Mouse (Mus musculus) kidney, embryonic 15.5 days (tissue): ENCODE measurements around the gene Gm8068. TPM values are rescaled to one million over a fixed set of nuclear protein-coding genes. Genes with fewer than 3 reads are reported as not detected.
"Not testable (repeated sequence)": the region's sequence is repeated elsewhere in the genome, so short reads cannot be mapped to it uniquely, and the experiment has no call there.

ENCODE experiments used
- ATAC-seq: fragments of 200-750 bp; cut with Nextera tagmentation; replicated peaks from 2 replicates; pipeline ENCODE4 v1.8.0; 2017; ENCODE audit warnings: moderate TSS enrichment; ENCODE audit not compliant: low FRiP score
- H3K27ac ChIP-seq: fragments of 300-500 bp; sonication (generic); 2 replicates; pipeline ENCODE4 v1.5.1; 2015; ENCODE audit warnings: mild to moderate bottlenecking, inconsistent platforms
- H3K27me3 ChIP-seq: fragments of 300-500 bp; sonication (generic); 2 replicates; pipeline ENCODE4 v1.6.1; 2015; ENCODE audit warnings: inconsistent platforms
- H3K36me3 ChIP-seq: fragments of 300-500 bp; sonication (generic); 2 replicates; pipeline ENCODE4 v1.6.1; 2015; ENCODE audit warnings: inconsistent platforms
- H3K4me1 ChIP-seq: fragments of 300-500 bp; sonication (generic); 2 replicates; pipeline ENCODE4 v1.6.1; 2015; ENCODE audit warnings: inconsistent platforms
- H3K4me2 ChIP-seq: fragments of 300-500 bp; sonication (generic); 2 replicates; pipeline ENCODE4 v1.6.1; 2015; ENCODE audit warnings: moderate library complexity, mild to moderate bottlenecking, inconsistent platforms
- H3K4me3 ChIP-seq: fragments of 300-500 bp; sonication (generic); replicated peaks from 2 replicates; pipeline ENCODE4 v1.5.1; 2015; ENCODE audit warnings: mild to moderate bottlenecking, inconsistent platforms
- H3K9ac ChIP-seq: fragments of 300-500 bp; sonication (generic); 2 replicates; pipeline ENCODE4 v1.6.1; 2015; ENCODE audit warnings: mild to moderate bottlenecking, inconsistent platforms
- H3K9me3 ChIP-seq: fragments of 300-500 bp; sonication (generic); replicated peaks from 2 replicates; pipeline ENCODE4 v1.6.1; 2016; ENCODE audit warnings: inconsistent platforms
- WGBS: fragments of 180-500 bp; shearing (Covaris S2); methylation state at CpG from one replicate; pipeline ENCODE4 v1.1.7; 2015; ENCODE audit warnings: mixed read lengths; 5-methylcytosine and 5-hydroxymethylcytosine counted together
- polyA plus RNA-seq: library from polyadenylated mRNA; unstranded; fragments of >200 nt; fragmentation: Nextera tagmentation; extraction: Ambion mirVana; gene quantifications from 2 replicates; pipeline ENCODE4 v1.2.1, GENCODE M21; 2015

The Gm8068 gene
- polyA plus RNA-seq, result not detected in 2 replicates

DNA sequence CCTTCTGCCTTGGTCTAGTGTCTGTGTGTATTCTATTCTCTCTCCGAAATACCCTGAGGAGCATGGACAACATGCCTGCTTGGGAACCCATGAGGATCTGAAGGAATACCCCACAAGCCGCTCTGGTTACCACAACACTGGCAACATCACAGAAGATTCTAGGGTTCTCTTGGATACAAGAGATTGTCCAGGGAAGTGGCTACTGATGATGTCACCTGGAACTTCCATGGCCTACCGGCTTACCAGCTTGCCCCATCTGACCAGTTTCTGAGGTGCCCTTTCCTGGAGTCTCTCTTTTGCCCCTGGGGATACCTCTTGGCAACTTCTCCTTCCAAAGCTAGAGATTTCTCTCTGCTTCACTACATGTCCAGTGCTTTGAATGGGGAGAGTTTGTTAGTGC lies at the start of gene Gm8068:
Gene Gm8068, minus strand, starts transcription at position 101 of the 400 bp plus-strand sequence.
- not testable (repeated sequence) for H3K4me2 ChIP-seq, H3K36me3 ChIP-seq, H3K4me1 ChIP-seq, ATAC-seq, H3K27me3 ChIP-seq, H3K9me3 ChIP-seq, H3K4me3 ChIP-seq, H3K9ac ChIP-seq, H3K27ac ChIP-seq
- no CpG with 5 or more reads among the region's 3 CpGs for WGBS

DNA sequence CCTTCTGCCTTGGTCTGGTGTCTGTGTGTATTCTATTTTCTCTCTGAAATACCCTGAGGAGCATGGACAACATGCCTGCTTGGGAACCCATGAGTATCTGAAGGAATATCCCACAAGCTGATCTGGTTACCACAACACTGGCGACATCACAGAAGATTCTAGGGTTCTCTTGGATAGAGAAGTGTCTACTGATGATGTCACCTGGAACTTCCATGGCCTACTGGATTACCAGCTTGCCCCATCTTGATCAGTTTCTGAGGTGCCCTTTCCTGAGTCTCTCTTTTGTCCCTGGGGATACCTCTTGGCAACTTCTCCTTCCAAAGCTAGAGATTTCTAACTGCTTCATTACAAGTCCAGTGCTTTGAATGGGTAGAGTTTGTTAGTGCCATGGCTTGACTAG lies 48.8 kb upstream of the Gm8068 start, which contains the start of gene Gm7929:
Gene Gm7929, minus strand, starts transcription at position 101 of the 400 bp plus-strand sequence.
- H3K4me2 ChIP-seq, H3K9ac ChIP-seq, H3K27ac ChIP-seq, H3K4me3 ChIP-seq, H3K9me3 ChIP-seq, H3K4me1 ChIP-seq, H3K27me3 ChIP-seq, ATAC-seq, H3K36me3 ChIP-seq: not testable (repeated sequence)
- 67% methylated on average over 1 of the region's 1 CpGs for WGBS

DNA sequence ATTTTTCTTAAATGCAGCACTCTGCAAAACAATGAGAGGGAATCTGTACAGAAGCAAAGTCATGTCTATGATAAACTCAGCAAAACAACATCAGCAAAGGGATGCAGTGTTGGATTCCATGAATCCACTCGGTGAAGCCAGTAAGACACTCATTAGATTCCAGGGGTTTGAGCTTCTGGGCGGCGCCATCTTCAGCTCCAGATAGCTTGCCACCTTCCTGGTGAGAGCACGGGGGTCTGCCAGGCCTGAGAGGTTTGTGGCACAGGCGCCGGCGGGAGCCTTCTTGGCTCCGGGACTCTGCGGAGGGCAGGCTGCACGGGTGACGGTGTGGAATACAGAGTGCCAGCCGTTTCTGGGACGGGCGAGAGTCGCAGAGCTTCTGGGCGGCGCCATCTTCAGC lies 21.8 kb upstream of the Gm8068 start:
- H3K4me3 ChIP-seq, H3K9me3 ChIP-seq, ATAC-seq, H3K27ac ChIP-seq, H3K9ac ChIP-seq, H3K36me3 ChIP-seq, H3K27me3 ChIP-seq, H3K4me1 ChIP-seq, H3K4me2 ChIP-seq: not testable (repeated sequence)
- 76% methylated on average over 17 of the region's 17 CpGs for WGBS

DNA sequence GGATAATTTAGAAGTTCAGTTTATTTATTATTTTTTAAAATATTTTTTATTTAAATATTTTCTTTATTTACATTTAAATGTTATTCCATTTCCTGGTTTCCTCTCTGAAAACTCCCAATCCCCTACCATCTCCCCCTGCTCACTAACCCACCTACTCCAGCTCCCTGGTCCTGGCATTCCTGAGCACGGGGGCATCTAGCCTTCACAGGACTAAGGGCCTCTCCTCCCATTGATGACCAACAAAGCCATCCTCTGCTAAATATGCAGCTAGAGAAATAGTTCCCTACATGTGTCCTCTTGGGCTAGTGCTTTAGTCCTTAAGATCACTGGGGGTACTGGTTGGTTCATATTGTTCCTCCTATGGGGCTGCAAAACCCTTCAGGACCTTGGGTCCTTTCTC lies 15.5 kb upstream of the Gm8068 start:
- ATAC-seq, H3K27ac ChIP-seq, H3K9me3 ChIP-seq, H3K4me3 ChIP-seq, H3K4me1 ChIP-seq, H3K9ac ChIP-seq, H3K36me3 ChIP-seq, H3K27me3 ChIP-seq, H3K4me2 ChIP-seq: not testable (repeated sequence)
- WGBS, result 87% methylated on average over 1 of the region's 1 CpGs

DNA sequence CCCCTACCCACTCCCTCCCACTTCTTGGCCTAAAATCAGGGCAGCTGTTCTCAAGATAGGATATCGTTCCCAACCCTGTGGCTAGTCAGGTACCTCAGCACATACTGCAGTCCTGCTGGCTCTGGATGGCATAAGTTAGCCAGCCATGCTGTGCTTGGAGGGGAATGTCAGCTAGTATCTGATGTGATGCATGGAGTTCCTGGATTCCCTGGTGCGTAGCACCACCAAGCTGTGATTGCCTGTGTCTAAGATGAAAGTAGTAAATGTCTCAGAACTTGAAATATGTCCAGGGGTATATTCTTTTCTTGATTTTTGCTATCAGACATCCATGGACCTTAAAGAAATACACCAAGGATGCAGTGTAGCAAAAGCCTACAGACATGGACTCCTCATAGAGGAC lies 53.5 kb downstream of the Gm8068 start:
- H3K4me3 ChIP-seq, ATAC-seq, H3K27ac ChIP-seq, H3K4me2 ChIP-seq, H3K9me3 ChIP-seq, H3K36me3 ChIP-seq, H3K4me1 ChIP-seq, H3K27me3 ChIP-seq, H3K9ac ChIP-seq: not testable (repeated sequence)
- 95% methylated on average over 2 of the region's 2 CpGs for WGBS

Other genes starting within 250 kb of the Gm8068 start
- gene Gm7954, start 248.4 kb downstream of the Gm8068 start, polyA plus RNA-seq, result not detected in 2 replicates
- gene Gm3486, start 212.4 kb downstream of the Gm8068 start, polyA plus RNA-seq, result not detected in 2 replicates
- gene Gm7970, start 146.3 kb downstream of the Gm8068 start, polyA plus RNA-seq, result not detected in 2 replicates
- gene 1700049E17Rik2, start 128.7 kb downstream of the Gm8068 start, polyA plus RNA-seq, result not detected in 2 replicates
- gene Gm3072, start 77.3 kb downstream of the Gm8068 start, polyA plus RNA-seq, result not detected in 2 replicates
- not detected in 2 replicates for gene Gm3676, start 55.4 kb downstream of the Gm8068 start, polyA plus RNA-seq
- gene Gm7929, start 48.7 kb upstream of the Gm8068 start, polyA plus RNA-seq, result not detected in 2 replicates
- not detected in 2 replicates for gene Gm47189, start 70.6 kb upstream of the Gm8068 start, polyA plus RNA-seq
- gene Gm7980, start 205.4 kb upstream of the Gm8068 start, polyA plus RNA-seq, result not detected in 2 replicates
- not detected in 2 replicates for gene 1700049E17Rik1, start 223.1 kb upstream of the Gm8068 start, polyA plus RNA-seq
- not detected in 2 replicates for gene 1700024B05Rik, start 242.1 kb upstream of the Gm8068 start, polyA plus RNA-seq